Mouse (Mus musculus): ENCODE data around the gene Tbcel.

The Tbcel gene

GRCm38 (mm10) chr9:42442100-42442499, 65.5 kb downstream of the Tbcel start:
- DNase-seq (ENCODE audit: low spot score in 2 of 2): no peak

GRCm38 (mm10) chr9:42441234-42441633, 66.4 kb downstream of the Tbcel start:
- no peak for DNase-seq (ENCODE audit: low spot score in 2 of 2)

- DNase-seq (ENCODE audit: low spot score in 2 of 2): no peak
Observed at GRCm38 (mm10) chr9:42439446-42439845, 68.2 kb downstream of the Tbcel start.

GRCm38 (mm10) chr9:42432155-42432554, 75.5 kb downstream of the Tbcel start:
- DNase-seq (ENCODE audit: low spot score in 2 of 2): no peak

- DNase-seq (ENCODE audit: low spot score in 2 of 2): no peak
Observed at GRCm38 (mm10) chr9:42431606-42432005, 76.0 kb downstream of the Tbcel start.

GRCm38 (mm10) chr9:42428060-42428924, 79.3 kb downstream of the Tbcel start:
- peak in 1 of 2 experiments; percentile 28 for DNase-seq (ENCODE audit: low spot score in 2 of 2)

- DNase-seq (ENCODE audit: low spot score in 2 of 2): no peak
Observed at GRCm38 (mm10) chr9:42426661-42427358, 80.8 kb downstream of the Tbcel start.

GRCm38 (mm10) chr9:42423649-42424048, 84.0 kb downstream of the Tbcel start:
- no peak for DNase-seq (ENCODE audit: low spot score in 2 of 2)

GRCm38 (mm10) chr9:42419687-42420086, 87.9 kb downstream of the Tbcel start:
- no peak for DNase-seq (ENCODE audit: low spot score in 2 of 2)

- no peak for DNase-seq (ENCODE audit: low spot score in 2 of 2)
Observed at GRCm38 (mm10) chr9:42418786-42419185, 88.8 kb downstream of the Tbcel start.

GRCm38 (mm10) chr9:42417352-42417952, 90.2 kb downstream of the Tbcel start:
- no peak for DNase-seq (ENCODE audit: low spot score in 2 of 2)

- DNase-seq (ENCODE audit: low spot score in 2 of 2): no peak
Observed at GRCm38 (mm10) chr9:42415184-42415583, 92.4 kb downstream of the Tbcel start.

GRCm38 (mm10) chr9:42413345-42413744, 94.3 kb downstream of the Tbcel start:
- no peak for DNase-seq (ENCODE audit: low spot score in 2 of 2)

- DNase-seq (ENCODE audit: low spot score in 2 of 2): no peak
Observed at GRCm38 (mm10) chr9:42411296-42411695, 96.3 kb downstream of the Tbcel start.

GRCm38 (mm10) chr9:42405736-42406135, 101.9 kb downstream of the Tbcel start:
- no peak for DNase-seq (ENCODE audit: low spot score in 2 of 2)

GRCm38 (mm10) chr9:42401486-42401885, 106.1 kb downstream of the Tbcel start:
- no peak for DNase-seq (ENCODE audit: low spot score in 2 of 2)

GRCm38 (mm10) chr9:42399829-42400228, 107.8 kb downstream of the Tbcel start, which contains the start of gene Tecta:
TSS of gene Tecta (minus strand) at chr9:42399929.
- no peak for DNase-seq (ENCODE audit: low spot score in 2 of 2)

GRCm38 (mm10) chr9:42396141-42396540, 111.5 kb downstream of the Tbcel start:
- no peak for DNase-seq (ENCODE audit: low spot score in 2 of 2)

GRCm38 (mm10) chr9:42394903-42395302, 112.7 kb downstream of the Tbcel start:
- DNase-seq (ENCODE audit: low spot score in 2 of 2): no peak

GRCm38 (mm10) chr9:42394321-42394720, 113.3 kb downstream of the Tbcel start:
- no peak for DNase-seq (ENCODE audit: low spot score in 2 of 2)

- DNase-seq (ENCODE audit: low spot score in 2 of 2): no peak
Observed at GRCm38 (mm10) chr9:42392927-42393326, 114.7 kb downstream of the Tbcel start.

GRCm38 (mm10) chr9:42388490-42388889, 119.1 kb downstream of the Tbcel start:
- no peak for DNase-seq (ENCODE audit: low spot score in 2 of 2)

Measured in spleen, postnatal 10 days (tissue).